Mouse (Mus musculus) left cerebral cortex, postnatal 4 days (tissue): ENCODE data around the gene Gm2115. TPM values are rescaled to one million over a fixed set of nuclear protein-coding genes. Genes with fewer than 3 reads are reported as not detected.

Experiments
- DNase-seq: peaks from one replicate; pipeline ENCODE4 v3.0.0-alpha.2; 2022
- intact Hi-C: fragments of 180-260 bp; cut with DNase I; formaldehyde crosslinking; loops from one replicate; pipeline ENCODE4 v1.15.1; 2025
- total RNA-seq, 2 experiments: library from RNA; stranded (reverse); gene quantifications; 2 replicates each; pipeline ENCODE4 v1.2.3; 2021

Gene Gm2115
- total RNA-seq, 2 experiments from 2014 or later = 0.82 to 1.1 TPM

- intact Hi-C loops = no loop called here
- DNase-seq = no peak
These were observed 95.0 kb downstream of the Gm2115 start for GRCm38 (mm10) chr7:84623718-84624117.

GRCm38 (mm10) chr7:84631878-84632277 is 103.1 kb downstream of the Gm2115 start:
- intact Hi-C loops = loop anchor here (10.0 kb wide), 1 partner anchor 63 kb away; no protein-coding TSS in a partner anchor
- DNase-seq = no peak

Other genes starting within 250 kb of the Gm2115 start
- gene Arnt2, start 118.8 kb upstream of the Gm2115 start, total RNA-seq = 100 to 1,000 TPM; 209 to 210 TPM
- 10 to 100 TPM; 19.0 to 20.6 TPM for gene Fah, start 77.8 kb downstream of the Gm2115 start, total RNA-seq
- 10 to 100 TPM; 66.1 to 75.1 TPM for gene Zfand6, start 161.0 kb downstream of the Gm2115 start, total RNA-seq